In the genomic region with DNA sequence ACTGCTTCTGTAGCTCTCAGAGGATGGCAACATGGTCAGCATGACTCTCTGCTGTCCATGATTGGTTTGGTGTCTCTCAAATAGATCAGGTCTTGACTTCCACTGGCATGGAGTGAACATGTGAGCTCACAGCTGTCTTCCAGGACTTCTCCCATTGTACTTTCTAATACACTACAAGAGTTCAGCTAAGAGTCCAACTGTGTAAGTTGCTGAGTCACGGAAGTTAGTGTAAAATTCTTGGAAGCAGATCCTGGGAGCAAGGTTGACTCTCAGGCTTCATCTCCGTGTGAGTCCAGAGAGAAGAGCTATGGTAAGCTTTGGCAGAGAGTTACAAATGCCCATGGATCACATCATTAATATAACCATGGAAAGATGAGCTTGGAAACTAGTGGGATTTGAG, we compare ENCODE assay signal across 24 mouse cellular contexts. TPM values are rescaled to one million over a fixed set of nuclear protein-coding genes. Genes with fewer than 3 reads are reported as not detected.
DNase-seq lines count a peak whose midpoint lies in the region; ATAC-seq lines count a peak whose summit lies in the region.
"Had no signal": no experiment of that assay in that cellular context is flagged by ENCODE, and none has a peak within 500 bp of the region (broad histone marks: within the 10 kb centered on the region; RNA-seq: fewer than 3 reads in every experiment).

No protein-coding gene starts in this region.

- peak; percentile 24 for DNase-seq in kidney, adult 11 months
- no peak for DNase-seq in kidney, postnatal 14 days
- DNase-seq in kidney, adult 9 months = peak; percentile 50
- DNase-seq in kidney, postnatal 36 days = peak; percentile 23 to 41
- no peak for DNase-seq in kidney, adult 18-20 months
- DNase-seq: adrenal gland, adult 2 months; adrenal gland, postnatal 10 days; adrenal gland, postnatal 25 days; cerebellum, adult 11 months; cerebellum, adult 18-20 months; cerebellum, adult 8-10 months; cerebellum, adult 9-11 months; cerebellum, postnatal 14 days; cerebellum, postnatal 36 days; embryo, embryonic 11 days had no signal

- H3K36me3 ChIP-seq in kidney, embryonic 16.5 days (ENCODE audit: insufficient read depth, low read length) = no peaks in the 10 kb centered on the region
- H3K36me3 ChIP-seq: embryonic facial prominence, embryonic 13.5 days; embryonic facial prominence, embryonic 15.5 days; forebrain, embryonic 10.5 days; forebrain, embryonic 12.5 days had no signal

- WGBS in kidney, embryonic 16.5 days = 88% methylated on average over 2 of the region's 2 CpGs

- no peak for ATAC-seq in kidney, embryonic 16.5 days (ENCODE audit: low FRiP score, low TSS enrichment)
- ATAC-seq: forebrain, embryonic 14.5 days had no signal

- H3K27ac ChIP-seq in kidney, embryonic 16.5 days (ENCODE audit: low read length) = no peak overlapping the region
- H3K27ac ChIP-seq: embryonic facial prominence, embryonic 13.5 days; embryonic facial prominence, embryonic 15.5 days; forebrain, embryonic 10.5 days; forebrain, embryonic 12.5 days had no signal

- H3K9ac ChIP-seq in kidney, embryonic 16.5 days (replicated peaks; ENCODE audit: low read length) = no peak overlapping the region
- H3K9ac ChIP-seq: embryonic facial prominence, embryonic 13.5 days; embryonic facial prominence, embryonic 15.5 days; forebrain, embryonic 12.5 days had no signal

- H3K9me3 ChIP-seq in kidney, embryonic 16.5 days (ENCODE audit: low read length) = no peaks in the 10 kb centered on the region
- H3K9me3 ChIP-seq: embryonic facial prominence, embryonic 13.5 days; embryonic facial prominence, embryonic 15.5 days; forebrain, embryonic 10.5 days; forebrain, embryonic 12.5 days had no signal

- no peaks in the 10 kb centered on the region for H3K27me3 ChIP-seq in kidney, embryonic 16.5 days (ENCODE audit: insufficient read depth, low read length)
- H3K27me3 ChIP-seq: embryonic facial prominence, embryonic 13.5 days; embryonic facial prominence, embryonic 15.5 days; forebrain, embryonic 12.5 days had no signal

- no peak overlapping the region for H3K4me3 ChIP-seq in kidney, embryonic 16.5 days (ENCODE audit: low read length)
- H3K4me3 ChIP-seq: embryonic facial prominence, embryonic 13.5 days; embryonic facial prominence, embryonic 15.5 days; erythroblast, embryonic 14.5 days; forebrain, embryonic 10.5 days; forebrain, embryonic 12.5 days had no signal

- no peak overlapping the region for H3K4me2 ChIP-seq in kidney, embryonic 16.5 days (replicated peaks; ENCODE audit: low read depth, low read length)
- H3K4me2 ChIP-seq: embryonic facial prominence, embryonic 13.5 days; embryonic facial prominence, embryonic 15.5 days; forebrain, embryonic 12.5 days had no signal

- H3K4me1 ChIP-seq in kidney, embryonic 16.5 days (ENCODE audit: insufficient read depth, low read length) = no peaks in the 10 kb centered on the region
- H3K4me1 ChIP-seq: embryonic facial prominence, embryonic 13.5 days; embryonic facial prominence, embryonic 15.5 days; forebrain, embryonic 10.5 days; forebrain, embryonic 12.5 days had no signal

RNA-seq across cellular contexts. Expression of a gene that starts 50.4 kb away (rescaled TPM):
- 0.46 TPM in 1 of 2 replicates, not detected in the other for polyA plus RNA-seq in kidney, embryonic 16.5 days (2015; fragmentation: Nextera tagmentation; extraction: Ambion mirVana)
- polyA plus RNA-seq: adrenal gland, adult 2 months; C2C12; embryonic facial prominence, embryonic 11.5 days; embryonic facial prominence, embryonic 13.5 days; embryonic facial prominence, embryonic 15.5 days; erythroblast, embryonic 14.5 days had no signal

Comparison
In these comparisons a context has a peak if more than half of its experiments do, and no peak if none do; other contexts are left out.
1. DNase-seq: peak in kidney, adult 11 months (single experiment), kidney, adult 9 months (single experiment) and kidney, postnatal 36 days (2 of 2); none in kidney, postnatal 14 days (single experiment) and kidney, adult 18-20 months (single experiment).